9 mouse cellular contexts compared by ENCODE assay signal in the genomic region with DNA sequence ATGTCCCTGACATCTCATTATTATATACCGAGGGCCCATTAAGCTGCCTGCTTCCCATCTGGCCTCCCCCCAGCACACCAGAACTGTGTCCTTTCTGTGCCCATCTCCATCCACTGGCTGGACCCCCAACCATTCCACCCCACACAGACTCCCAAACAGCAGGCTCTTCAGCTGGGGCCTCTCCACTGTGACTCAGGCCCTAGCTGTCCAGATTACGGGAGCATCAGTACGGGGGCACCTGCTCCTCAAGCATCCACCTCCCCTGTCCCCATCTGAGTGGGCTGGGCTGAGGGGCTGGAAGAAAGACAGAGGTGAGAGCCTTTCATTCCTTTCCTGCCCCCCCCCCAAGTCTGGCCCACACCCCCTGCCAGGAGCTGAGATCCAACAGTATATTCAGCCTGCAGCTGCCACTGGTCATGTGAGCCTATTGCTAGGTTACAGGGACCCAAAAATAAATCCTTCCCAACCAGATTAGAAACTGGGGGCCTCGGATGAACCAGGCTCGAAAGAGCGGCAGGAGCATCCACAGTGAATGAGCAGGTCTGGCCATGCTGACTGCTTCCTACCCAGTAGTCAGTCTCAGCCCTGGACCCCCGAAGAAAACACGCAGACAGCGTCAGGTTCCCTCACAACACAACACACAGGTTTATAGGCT. TPM values are rescaled to one million over a fixed set of nuclear protein-coding genes. Genes with fewer than 3 reads are reported as not detected.
DNase-seq lines count a peak whose midpoint lies in the region; TF ChIP-seq lines count a peak whose summit lies in the region.
"Had no signal": no experiment of that assay in that cellular context is flagged by ENCODE, and none has a peak within 500 bp of the region (broad histone marks: within the 10 kb centered on the region; RNA-seq: fewer than 3 reads in every experiment).

No protein-coding gene starts in this region.

- peak; percentile 35; the same call in 1 of the 2 replicates for TF ChIP-seq POLR2A in olfactory bulb, adult 2 months (IDR thresholded peaks at IDR 0.05; ENCODE audit: insufficient read depth, low read depth, low read length)

- no peaks in the 10 kb centered on the region for H3K36me3 ChIP-seq in forebrain, embryonic 10.5 days (replicated peaks)
- H3K36me3 ChIP-seq: limb, embryonic 12.5 days had no signal

- peak overlapping the region; percentile 77 for H3K27ac ChIP-seq in forebrain, embryonic 10.5 days
- H3K27ac ChIP-seq in olfactory bulb, adult 2 months (ENCODE audit: insufficient read depth, low read depth, low read length): peak overlapping the region; percentile 99
- H3K27ac ChIP-seq: limb, embryonic 12.5 days had no signal

- no peak for TF ChIP-seq CTCF in olfactory bulb, adult 2 months (IDR thresholded peaks at IDR 0.05; ENCODE audit: insufficient read depth, low read depth, low read length)

- no peak for DNase-seq in forebrain, embryonic 10.5 days (ENCODE audit: extremely low spot score, low spot score)
- peak; percentile 62 to 85 for DNase-seq in frontal cortex, postnatal 36 days (ENCODE audit: low spot score in 2 of 2)
- DNase-seq in layer of hippocampus, adult 9-11 months: peak; percentile 87
- no peak for DNase-seq in cerebellum, adult 18-20 months
- DNase-seq in lung, postnatal 25 days (ENCODE audit: low spot score): no peak
- DNase-seq in adrenal gland, postnatal 10 days: no peak

- H3K4me3 ChIP-seq in forebrain, embryonic 10.5 days: 0 out of 2 replicates have a peak overlapping the region, but pooled peaks have one; percentile 8
- H3K4me3 ChIP-seq in olfactory bulb, adult 2 months (ENCODE audit: insufficient read depth, low read depth, low read length): peak overlapping the region; percentile 14; the same call in 1 of the 2 replicates
- H3K4me3 ChIP-seq: limb, embryonic 12.5 days had no signal

- no peaks in the 10 kb centered on the region for H3K9me3 ChIP-seq in forebrain, embryonic 10.5 days
- H3K9me3 ChIP-seq: limb, embryonic 12.5 days had no signal

- WGBS in forebrain, embryonic 10.5 days: 62% methylated on average over 9 of the region's 9 CpGs
- WGBS in olfactory bulb, adult 2 months: 13% methylated on average over 9 of the region's 9 CpGs

- peaks cover 5% of the 10 kb centered on the region; the same call in 1 of the 2 replicates for H3K27me3 ChIP-seq in forebrain, embryonic 10.5 days (ENCODE audit: poor library complexity, severe bottlenecking)
- H3K27me3 ChIP-seq: limb, embryonic 12.5 days had no signal

- peaks cover 21% of the 10 kb centered on the region for H3K4me1 ChIP-seq in forebrain, embryonic 10.5 days
- H3K4me1 ChIP-seq in olfactory bulb, adult 2 months (ENCODE audit: control insufficient read depth, insufficient read depth, low read length): peaks cover 23% of the 10 kb centered on the region
- H3K4me1 ChIP-seq: limb, embryonic 12.5 days had no signal

RNA-seq across cellular contexts. Expression of a gene that starts 3.8 kb away (rescaled TPM):
- 0.15 and 0.21 TPM in 2 replicates for polyA plus RNA-seq in forebrain, embryonic 10.5 days (2016; fragmentation: Nextera tagmentation; extraction: Ambion mirVana)
- polyA plus RNA-seq in olfactory bulb, adult 2 months (2012; ENCODE audit: insufficient read depth, insufficient read length, low replicate concordance, missing spikeins): not detected in 2 replicates
- total RNA-seq in adrenal gland, postnatal 10 days (2021): under 1 TPM; 0.15 to 0.48 TPM
- polyA plus RNA-seq: spleen, adult 2 months had no signal

RNA-seq across cellular contexts. Expression of a gene that starts 12.6 kb away (rescaled TPM):
- 202 and 207 TPM in 2 replicates for polyA plus RNA-seq in forebrain, embryonic 10.5 days (2016; fragmentation: Nextera tagmentation; extraction: Ambion mirVana)
- polyA plus RNA-seq in olfactory bulb, adult 2 months (2012; ENCODE audit: insufficient read depth, insufficient read length, low replicate concordance, missing spikeins): not detected in 2 replicates
- total RNA-seq in adrenal gland, postnatal 10 days (2021): 100 to 1,000 TPM; 101 to 113 TPM

RNA-seq across cellular contexts. Expression of a gene that starts 27.6 kb away (rescaled TPM):
- 3.0 and 3.4 TPM in 2 replicates for polyA plus RNA-seq in forebrain, embryonic 10.5 days (2016; fragmentation: Nextera tagmentation; extraction: Ambion mirVana)
- polyA plus RNA-seq in olfactory bulb, adult 2 months (2012; ENCODE audit: insufficient read depth, insufficient read length, low replicate concordance, missing spikeins): 177 and 487 TPM in 2 replicates
- total RNA-seq in adrenal gland, postnatal 10 days (2021): 10 to 100 TPM; 13.1 to 18.4 TPM

RNA-seq across cellular contexts. Expression of a gene that starts 42.5 kb away (rescaled TPM):
- 3.7 and 4.2 TPM in 2 replicates for polyA plus RNA-seq in forebrain, embryonic 10.5 days (2016; fragmentation: Nextera tagmentation; extraction: Ambion mirVana)
- not detected in 2 replicates for polyA plus RNA-seq in olfactory bulb, adult 2 months (2012; ENCODE audit: insufficient read depth, insufficient read length, low replicate concordance, missing spikeins)
- total RNA-seq in adrenal gland, postnatal 10 days (2021): 1 to 10 TPM; 6.6 to 6.9 TPM

RNA-seq across cellular contexts. Expression of a gene that starts 52.2 kb away (rescaled TPM):
- polyA plus RNA-seq in forebrain, embryonic 10.5 days (2016; fragmentation: Nextera tagmentation; extraction: Ambion mirVana): 20.2 and 20.3 TPM in 2 replicates
- polyA plus RNA-seq in olfactory bulb, adult 2 months (2012; ENCODE audit: insufficient read depth, insufficient read length, low replicate concordance, missing spikeins): not detected in 2 replicates
- total RNA-seq in adrenal gland, postnatal 10 days (2021): 10 to 100 TPM in 1 of 2 experiments, 1 to 10 TPM in 1; 7.6 to 10.1 TPM

Comparison
In these comparisons a context has a peak if more than half of its experiments do, and no peak if none do; other contexts are left out.
1. DNase-seq: peak in frontal cortex, postnatal 36 days (2 of 2) and layer of hippocampus, adult 9-11 months (single experiment); none in forebrain, embryonic 10.5 days (single experiment), cerebellum, adult 18-20 months (0 of 2), lung, postnatal 25 days (single experiment) and adrenal gland, postnatal 10 days (single experiment).
2. RNA of a gene that starts 27.6 kb away (polyA plus RNA-seq): 177 to 487 TPM in olfactory bulb, adult 2 months; 3.0 to 3.4 TPM in forebrain, embryonic 10.5 days; every median in the first group is over 10 times any median in the second.